Mouse (Mus musculus) CH12.LX (cell line): ENCODE measurements at regions not wholly inside any gene's neighbourhood (a gene's known extent, or its start where the extent isn't known, plus 50 kb on each side); places are given as distances from the start of the nearest gene placed in this dataset.

Source experiments
- DNase-seq: peaks from one replicate; pipeline ENCODE4 v3.0.0-alpha.2; 2013; ENCODE audit errors: extremely low read depth
- H3K27ac ChIP-seq: 2 replicates; pipeline ENCODE4 v1.5.1; 2012; ENCODE audit warnings: low read depth, mild to moderate bottlenecking, control low read depth, moderate library complexity; ENCODE audit not compliant: insufficient read depth
- H3K27me3 ChIP-seq: replicated peaks from 2 replicates; pipeline ENCODE3; 2012; ENCODE audit warnings: inconsistent platforms
- H3K36me3 ChIP-seq, 2 experiments: replicated peaks in 1 of 2; 2 replicates each; pipeline versions ENCODE3 to v1.6.1; 2012; ENCODE audit warnings: inconsistent platforms in 1 of 2, low read length in 1 of 2, mild to moderate bottlenecking in 1 of 2, mixed read lengths in 1 of 2, moderate library complexity in 1 of 2; ENCODE audit not compliant: control insufficient read depth in 1 of 2, insufficient read depth in 1 of 2
- H3K4me1 ChIP-seq, 2 experiments: 2 replicates each; pipeline ENCODE4 v1.6.1; 2012; ENCODE audit warnings: inconsistent platforms in 1 of 2, moderate library complexity in 1 of 2; ENCODE audit not compliant: insufficient read depth in 2 of 2, control insufficient read depth in 1 of 2
- H3K4me2 ChIP-seq: 2 replicates; pipeline ENCODE4 v1.6.1; 2012; ENCODE audit warnings: low read depth, mild to moderate bottlenecking, control low read depth; ENCODE audit not compliant: poor library complexity, insufficient read depth, severe bottlenecking
- H3K4me3 ChIP-seq, 3 experiments: fragments of 150-350 bp in 1 of 3; sonication (generic) in 1 of 3; replicated peaks in 1 of 3; 2 replicates each; pipeline versions ENCODE3 to v1.5.1; 2011 to 2012; ENCODE audit warnings: low read depth in 2 of 3, low read length in 2 of 3, mild to moderate bottlenecking in 2 of 3, moderate library complexity in 2 of 3, control low read depth in 1 of 3, improper control_type of control experiment in 1 of 3, inconsistent platforms in 1 of 3, mixed read lengths in 1 of 3; ENCODE audit not compliant: poor library complexity in 1 of 3
- H3K79me2 ChIP-seq: replicated peaks from 2 replicates; pipeline ENCODE4 v1.6.1; 2012; ENCODE audit warnings: mild to moderate bottlenecking, moderate library complexity; ENCODE audit not compliant: control insufficient read depth, poor library complexity, insufficient read depth, severe bottlenecking; ENCODE audit errors: extremely low read depth
- H3K9ac ChIP-seq: 2 replicates; pipeline ENCODE4 v1.6.1; 2012; ENCODE audit warnings: low read depth, mild to moderate bottlenecking, control low read depth, moderate library complexity; ENCODE audit not compliant: insufficient read depth
- H3K9me3 ChIP-seq: replicated peaks from 2 replicates; pipeline ENCODE3; 2012; ENCODE audit warnings: low read length, inconsistent platforms, mixed read lengths
- BHLHE40 ChIP-seq: IDR thresholded peaks from 2 replicates; pipeline ENCODE4 v1.6.1; 2011; ENCODE audit warnings: mild to moderate bottlenecking, low read depth, low read length, improper control_type of control experiment
- E2F4 ChIP-seq: IDR thresholded peaks from 2 replicates; pipeline ENCODE4 v1.6.1; 2011; ENCODE audit warnings: low read depth, low read length, improper control_type of control experiment; ENCODE audit not compliant: insufficient replicate concordance
- ELF1 ChIP-seq: IDR thresholded peaks from 2 replicates; pipeline ENCODE4 v1.6.1; 2014; ENCODE audit warnings: low read depth, mild to moderate bottlenecking, inconsistent platforms, low read length, improper control_type of control experiment
- EP300 ChIP-seq: IDR thresholded peaks from 2 replicates; pipeline ENCODE4 v1.6.1; 2011; ENCODE audit warnings: low read length, improper control_type of control experiment
- ETS1 ChIP-seq: conservative IDR thresholded peaks from 2 replicates; pipeline ENCODE4 v1.6.1; 2012; ENCODE audit warnings: low read depth, mild to moderate bottlenecking, inconsistent platforms, low read length, improper control_type of control experiment, moderate library complexity
- HCFC1 ChIP-seq: IDR thresholded peaks from 2 replicates; pipeline ENCODE4 v1.6.1; 2012; ENCODE audit warnings: low read depth, mild to moderate bottlenecking, inconsistent platforms, low read length, improper control_type of control experiment
- IRF4 ChIP-seq: IDR thresholded peaks from 2 replicates; pipeline ENCODE4 v1.6.1; 2014; ENCODE audit warnings: low read depth, mild to moderate bottlenecking, inconsistent platforms, low read length, improper control_type of control experiment
- JUN ChIP-seq: IDR thresholded peaks from 2 replicates; pipeline ENCODE4 v1.6.1; 2011; ENCODE audit warnings: low read depth, mild to moderate bottlenecking, low read length, improper control_type of control experiment, moderate library complexity; ENCODE audit not compliant: insufficient read depth
- KAT2A ChIP-seq: IDR thresholded peaks from 2 replicates; pipeline ENCODE4 v1.6.1; 2012; ENCODE audit warnings: low read length, improper control_type of control experiment, inconsistent platforms; ENCODE audit not compliant: insufficient replicate concordance
- MAFK ChIP-seq: IDR thresholded peaks from 2 replicates; pipeline ENCODE4 v1.6.1; 2011; ENCODE audit warnings: low read length, improper control_type of control experiment; ENCODE audit not compliant: insufficient replicate concordance
- MAX ChIP-seq: IDR thresholded peaks from 2 replicates; pipeline ENCODE4 v1.6.1; 2011; ENCODE audit warnings: low read length, improper control_type of control experiment
- MAZ ChIP-seq: IDR thresholded peaks from 2 replicates; pipeline ENCODE4 v1.6.1; 2012; ENCODE audit warnings: low read depth, mild to moderate bottlenecking, inconsistent platforms, low read length, improper control_type of control experiment, moderate library complexity
- NELFE ChIP-seq: IDR thresholded peaks from 2 replicates; pipeline ENCODE4 v1.6.1; 2011; ENCODE audit warnings: low read depth, low read length, improper control_type of control experiment
- POLR2AphosphoS2 ChIP-seq: IDR thresholded peaks from 2 replicates; pipeline ENCODE4 v1.6.1; 2011; ENCODE audit warnings: low read depth, low read length, improper control_type of control experiment
- RAD21 ChIP-seq: IDR thresholded peaks from 2 replicates; pipeline ENCODE4 v1.6.1; 2011; ENCODE audit warnings: low read depth, mild to moderate bottlenecking, low read length, improper control_type of control experiment, moderate library complexity
- RCOR1 ChIP-seq: conservative IDR thresholded peaks from 2 replicates; pipeline ENCODE4 v1.6.1; 2012; ENCODE audit warnings: low read depth, mild to moderate bottlenecking, inconsistent platforms, low read length, improper control_type of control experiment
- UBTF ChIP-seq: IDR thresholded peaks from 2 replicates; pipeline ENCODE4 v1.6.1; 2012; ENCODE audit warnings: low read depth, mild to moderate bottlenecking, inconsistent platforms, low read length, improper control_type of control experiment, moderate library complexity
- USF1 ChIP-seq: IDR thresholded peaks from 2 replicates; pipeline ENCODE4 v1.6.1; 2014; ENCODE audit warnings: low read depth, mild to moderate bottlenecking, inconsistent platforms, low read length, improper control_type of control experiment
- USF2 ChIP-seq: conservative IDR thresholded peaks from 2 replicates; pipeline ENCODE4 v1.6.1; 2011; ENCODE audit warnings: low read depth, low read length, improper control_type of control experiment
- ZC3H11A ChIP-seq: IDR thresholded peaks from 2 replicates; pipeline ENCODE4 v1.6.1; 2012; ENCODE audit warnings: low read depth, mild to moderate bottlenecking, inconsistent platforms, low read length, improper control_type of control experiment
- ZKSCAN1 ChIP-seq: IDR thresholded peaks from 2 replicates; pipeline ENCODE4 v1.6.1; 2012; ENCODE audit warnings: low read depth, inconsistent platforms, low read length, improper control_type of control experiment, borderline replicate concordance
- dilution Hi-C: fragments of 300-500 bp; cut with MboI; formaldehyde crosslinking; loops from 2 replicates; pipeline ENCODE4 v1.14.3; 2020; ENCODE audit warnings: low sequenced_read_pairs; ENCODE audit not compliant: extremely low pct_unique_long_range_greater_than_20kb, extremely low pct_ligation_motif_present
- in situ Hi-C: fragments of 300-500 bp; cut with MboI; formaldehyde crosslinking; loops from 3 replicates; pipeline ENCODE4 v1.14.3; 2019; ENCODE audit warnings: low sequenced_read_pairs, low pct_ligation_motif_present, low pct_unique_long_range_greater_than_20kb, mixed read lengths

- Histone ChIP-seq H3K4me1 (peaks cover 0 to 6% of the 10 kb centered on the region in 2 experiments; a peak in 2 of 4 replicates), H3K4me2 (no peak overlapping the region), H3K27ac (no peak overlapping the region), H3K36me3 (no peaks in the 10 kb centered on the region), H3K27me3 (no peaks in the 10 kb centered on the region), H3K9ac (no peak overlapping the region), H3K4me3 (no peak overlapping the region), H3K79me2 (no peaks in the 10 kb centered on the region), H3K9me3 (no peaks in the 10 kb centered on the region)
- no peak for TF ChIP-seq USF1
- TF ChIP-seq IRF4: no peak
- TF ChIP-seq ETS1: no peak
- no peak for TF ChIP-seq MAX
- TF ChIP-seq ZC3H11A: no peak
- no peak for TF ChIP-seq KAT2A
- TF ChIP-seq NELFE: no peak
- no peak for TF ChIP-seq MAZ
- no peak for TF ChIP-seq ELF1
- TF ChIP-seq ZKSCAN1: no peak
- no peak for TF ChIP-seq POLR2AphosphoS2
- no peak for TF ChIP-seq RAD21
- no peak for TF ChIP-seq HCFC1
- TF ChIP-seq EP300: no peak
- no peak for TF ChIP-seq JUN
- TF ChIP-seq USF2: no peak
- TF ChIP-seq UBTF: no peak
- in situ Hi-C loops (no loop called here), dilution Hi-C loops (no loop called here)
- peak; percentile 10 for DNase-seq
Observed at GRCm38 (mm10) chr12:43843907-43844537, 366.1 kb downstream of the Dnajb9 start.

- Histone ChIP-seq H3K79me2 (no peaks in the 10 kb centered on the region), H3K9me3 (no peaks in the 10 kb centered on the region), H3K36me3 (no peaks in the 10 kb centered on the region), H3K27ac (no peak overlapping the region), H3K4me3 (no peak overlapping the region), H3K4me1 (peaks cover 0 to 16% of the 10 kb centered on the region in 2 experiments; a peak in 1 of 4 replicates), H3K27me3 (no peaks in the 10 kb centered on the region), H3K9ac (no peak overlapping the region), H3K4me2 (no peak overlapping the region)
- TF ChIP-seq MAFK (no peak), E2F4 (no peak), RCOR1 (no peak), BHLHE40 (no peak)
- in situ Hi-C loops (no loop called here), dilution Hi-C loops (no loop called here)
- no peak for DNase-seq
Observed at GRCm38 (mm10) chr12:43831976-43832375, 378.1 kb downstream of the Dnajb9 start.
